Mouse (Mus musculus) thymus, postnatal 0 days (tissue): Measurements from ENCODE around the gene Slc35b1. TPM values are rescaled to one million over a fixed set of nuclear protein-coding genes. Genes with fewer than 3 reads are reported as not detected.

ENCODE experiments used
- DNase-seq: peaks from one replicate; pipeline ENCODE4 v3.0.0-alpha.2; 2015; ENCODE audit warnings: low spot score
- polyA plus RNA-seq: library from polyadenylated mRNA; unstranded; fragments of >200 nt; fragmentation: Nextera tagmentation; extraction: Ambion mirVana; gene quantifications from 2 replicates; pipeline ENCODE4 v1.2.1, GENCODE M21; 2015

The Slc35b1 gene
- polyA plus RNA-seq, 1 experiment from 2014 or later, result 93.1 TPM

DNA sequence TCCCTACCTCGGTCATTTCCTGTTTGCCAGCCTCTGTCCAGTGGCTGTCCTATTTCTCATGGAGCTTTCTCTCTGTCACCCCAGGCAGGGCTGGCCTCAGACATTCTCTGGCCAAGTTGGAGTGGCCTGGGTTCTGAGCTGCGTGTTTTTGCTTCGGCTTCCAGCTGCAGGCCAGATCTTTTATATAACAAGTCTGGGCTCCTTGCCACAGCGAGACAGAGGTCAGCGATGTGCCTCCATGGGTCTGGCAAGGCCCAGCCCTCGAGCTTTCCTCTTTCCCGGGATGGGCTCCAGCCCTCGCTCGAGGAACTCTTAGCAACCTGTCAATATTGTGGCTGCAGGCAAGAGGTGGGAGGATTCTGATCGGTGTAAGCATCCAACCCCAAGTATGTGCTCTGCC is 18.9 kb upstream of the Slc35b1 start:
- no peak for DNase-seq

DNA sequence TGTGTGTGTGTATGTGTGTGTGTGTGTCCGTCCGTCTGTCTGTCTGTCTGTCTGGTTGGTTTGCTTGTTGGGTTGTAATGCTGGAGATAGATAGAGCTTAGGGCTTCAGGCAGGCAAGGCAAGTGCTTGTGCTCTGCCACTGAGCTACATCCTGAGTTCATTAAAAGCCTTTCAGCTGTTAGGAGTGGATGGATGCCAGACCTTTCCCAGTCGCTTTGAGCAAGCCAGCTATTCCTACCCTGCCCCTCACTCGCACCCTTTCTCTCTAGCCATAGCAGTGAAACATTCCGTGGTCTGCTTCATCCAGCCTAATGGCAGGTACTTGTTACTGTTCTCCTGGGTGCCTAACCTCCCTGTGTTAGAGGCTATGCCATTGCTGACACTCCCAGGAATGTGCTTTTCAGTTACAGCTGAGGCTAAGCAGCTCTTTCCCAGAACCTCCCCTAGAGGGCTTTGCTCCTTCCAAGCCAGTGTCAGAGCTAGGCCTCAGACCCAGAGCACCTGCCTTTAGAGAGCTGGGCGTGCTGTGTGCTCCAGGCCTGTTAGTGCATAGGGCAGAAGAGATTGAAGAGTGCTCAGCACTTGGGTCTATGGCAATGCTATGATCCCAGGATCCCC is 18.1 kb upstream of the Slc35b1 start:
- DNase-seq, result peak; percentile 52

DNA sequence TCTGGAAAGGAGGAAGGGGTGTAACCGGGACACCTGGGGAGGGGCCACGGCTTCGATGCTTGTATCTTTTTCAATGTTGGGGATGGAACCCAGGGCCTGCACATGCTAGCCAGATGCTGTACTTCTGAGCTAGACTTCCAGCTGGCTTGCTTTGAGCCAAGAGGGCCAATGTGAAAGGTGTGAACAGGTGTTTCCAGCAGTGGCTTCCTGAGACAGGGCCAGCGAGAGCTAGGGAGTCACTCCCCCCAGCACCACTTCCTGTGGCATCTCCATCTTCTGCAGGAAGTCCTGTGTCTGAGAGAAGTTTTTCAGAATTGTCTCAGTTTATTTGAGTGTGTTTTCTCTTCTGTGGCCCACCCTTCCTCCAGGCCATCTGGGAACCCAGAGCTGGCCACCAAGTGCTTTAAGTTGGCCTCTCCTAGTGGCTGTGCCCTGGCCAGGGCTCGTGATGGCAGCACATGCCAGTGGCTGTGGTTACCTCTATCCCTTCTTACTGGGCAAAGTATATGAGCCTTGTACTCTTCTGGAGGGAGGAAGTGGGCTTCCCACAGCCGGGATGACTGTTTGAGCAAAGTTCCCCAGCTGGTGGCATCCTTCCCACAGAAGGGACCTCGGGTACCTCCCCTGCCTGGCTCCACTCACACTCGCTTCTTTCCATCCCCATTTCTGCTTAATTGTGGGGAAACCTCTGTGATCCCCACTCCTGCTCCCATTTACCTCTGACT is 17.3 kb upstream of the Slc35b1 start:
- peak; percentile 85 for DNase-seq

- no peak for DNase-seq
Measured at GRCm38 (mm10) chr11:95368231-95368823, 16.2 kb upstream of the Slc35b1 start.

DNA sequence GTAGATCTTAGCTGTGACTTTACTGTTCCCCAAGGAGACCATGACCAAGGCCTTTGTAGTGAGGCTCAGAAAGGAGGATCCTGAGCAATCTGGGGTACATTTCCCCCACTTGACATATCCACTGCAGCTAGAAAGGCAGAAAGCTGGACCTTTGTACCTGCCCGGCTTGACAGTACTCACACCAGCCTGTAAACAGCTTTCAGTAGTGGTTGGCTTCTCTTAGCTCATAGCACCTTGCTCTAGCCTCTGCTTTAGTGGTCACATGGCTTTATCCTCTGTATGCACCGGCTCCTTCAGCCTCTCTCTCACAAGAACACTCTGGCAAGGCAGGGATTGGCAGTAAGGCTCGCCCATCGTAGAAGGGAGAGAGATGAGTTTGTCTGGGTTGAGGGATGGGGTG is 15.6 kb upstream of the Slc35b1 start:
- DNase-seq, result no peak

DNA sequence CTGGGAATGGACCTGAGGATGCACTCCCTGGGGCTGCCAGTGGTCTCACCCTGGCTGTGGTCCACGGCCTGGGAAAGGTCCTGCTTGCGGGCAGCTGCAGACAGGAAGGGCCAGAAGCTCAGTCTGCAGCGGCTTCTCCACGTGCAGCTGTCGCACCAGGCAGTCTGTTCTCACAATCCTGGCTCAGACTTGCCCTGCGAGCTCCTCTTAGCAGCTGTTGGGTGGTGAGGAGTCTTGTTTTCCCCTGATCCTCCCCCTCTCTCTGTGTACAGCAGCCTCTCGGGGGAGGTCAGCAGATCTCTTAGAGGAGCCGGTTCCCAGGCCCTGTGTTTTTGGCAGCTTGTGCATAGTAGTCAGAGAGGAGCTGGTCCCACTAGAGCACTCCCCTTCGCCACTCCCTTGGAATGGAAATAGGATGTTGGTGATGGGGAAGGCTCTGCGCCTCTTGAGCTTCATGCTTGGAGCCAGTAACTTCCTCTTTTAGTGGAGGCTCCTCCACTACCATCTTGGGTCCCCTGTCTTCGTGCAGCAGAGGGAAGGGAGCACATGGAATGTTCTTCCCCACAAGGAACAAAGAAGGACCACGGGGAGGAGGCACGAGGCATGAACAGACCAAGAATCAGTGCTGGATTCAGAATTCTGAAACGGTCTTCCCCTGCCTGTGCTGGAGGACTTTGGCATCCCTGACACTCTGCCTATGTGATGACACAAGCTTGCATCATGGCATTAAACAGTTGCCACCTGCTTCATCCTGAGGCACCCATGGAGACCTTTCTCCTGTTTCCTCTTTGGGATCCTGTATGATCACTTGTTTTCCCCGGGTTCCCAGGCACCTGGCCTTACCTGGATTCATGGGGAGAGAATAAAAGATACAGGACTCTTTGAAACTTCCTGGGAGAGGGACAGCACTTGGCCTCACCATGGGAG is 14.3 kb upstream of the Slc35b1 start:
- peak; percentile 42 for DNase-seq

GRCm38 (mm10) chr11:95371182-95371581 is 13.3 kb upstream of the Slc35b1 start:
- DNase-seq, result no peak

GRCm38 (mm10) chr11:95378926-95379325 is 5.6 kb upstream of the Slc35b1 start:
- DNase-seq, result no peak

DNA sequence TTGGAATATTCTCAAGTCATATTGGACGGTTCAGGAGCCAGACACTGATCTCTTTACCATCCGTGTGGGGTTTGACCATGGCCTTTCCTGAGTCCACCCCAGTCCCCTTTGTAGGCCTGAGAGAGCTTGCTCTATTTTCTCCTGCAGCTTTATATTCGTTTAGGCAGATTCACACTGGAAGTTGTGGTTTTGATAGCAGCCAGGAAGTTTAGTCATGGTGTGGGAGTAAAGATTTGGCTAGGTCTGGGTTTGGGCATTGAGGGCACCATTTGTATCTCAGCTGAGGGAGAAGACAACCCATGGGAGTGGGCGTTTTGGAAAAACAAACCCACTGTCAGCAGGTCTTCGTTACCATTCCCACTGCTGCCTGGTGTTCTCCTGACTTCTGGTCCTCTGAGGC is 4.9 kb upstream of the Slc35b1 start:
- no peak for DNase-seq

DNA sequence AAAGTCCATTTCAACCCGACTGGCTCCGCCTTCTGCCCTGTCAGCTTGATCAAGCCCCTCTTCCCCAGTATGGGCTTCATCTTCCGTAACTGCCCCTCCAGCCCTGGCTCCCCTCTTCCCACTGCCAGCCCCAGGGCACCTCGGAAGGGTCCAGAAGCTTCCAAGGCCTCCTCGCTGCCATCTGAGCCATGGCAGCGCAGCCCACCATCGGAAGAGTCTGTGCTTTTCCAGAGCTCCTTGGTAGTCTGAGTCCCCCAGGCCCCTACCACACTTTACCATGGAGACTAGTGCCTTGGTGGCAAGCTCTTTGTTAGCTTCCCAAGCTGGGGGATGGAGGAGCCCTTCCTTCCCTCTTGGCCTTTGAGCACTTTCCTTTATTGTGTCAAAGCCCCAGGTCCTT is 3.8 kb upstream of the Slc35b1 start:
- no peak for DNase-seq

DNA sequence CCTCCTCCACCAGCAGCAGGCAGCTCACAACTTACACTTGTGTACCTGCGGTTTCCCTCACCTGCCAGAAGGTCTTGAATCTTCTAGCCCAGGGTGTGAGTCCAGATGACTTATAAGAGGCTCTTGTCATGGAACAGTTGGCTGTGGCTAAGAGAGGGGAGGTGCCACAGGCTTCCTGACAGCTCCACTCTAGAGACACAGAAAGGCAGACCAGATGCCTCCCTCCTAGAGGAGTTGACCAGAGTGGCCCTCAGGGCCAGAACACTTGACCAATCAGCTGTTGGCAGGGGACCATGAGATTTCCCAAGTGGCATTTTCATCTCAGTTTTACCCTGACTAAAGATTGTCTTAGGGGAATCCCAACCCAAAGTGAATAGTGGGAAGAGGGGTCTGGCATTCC is 3.3 kb upstream of the Slc35b1 start:
- no peak for DNase-seq

- no peak for DNase-seq
Measured at GRCm38 (mm10) chr11:95383331-95383986, 1.0 kb upstream of the Slc35b1 start.

GRCm38 (mm10) chr11:95384004-95384318 is 531 bp upstream of the Slc35b1 start:
- no peak for DNase-seq

GRCm38 (mm10) chr11:95384973-95385320 is 455 bp downstream of the Slc35b1 start:
- DNase-seq, result no peak

DNA sequence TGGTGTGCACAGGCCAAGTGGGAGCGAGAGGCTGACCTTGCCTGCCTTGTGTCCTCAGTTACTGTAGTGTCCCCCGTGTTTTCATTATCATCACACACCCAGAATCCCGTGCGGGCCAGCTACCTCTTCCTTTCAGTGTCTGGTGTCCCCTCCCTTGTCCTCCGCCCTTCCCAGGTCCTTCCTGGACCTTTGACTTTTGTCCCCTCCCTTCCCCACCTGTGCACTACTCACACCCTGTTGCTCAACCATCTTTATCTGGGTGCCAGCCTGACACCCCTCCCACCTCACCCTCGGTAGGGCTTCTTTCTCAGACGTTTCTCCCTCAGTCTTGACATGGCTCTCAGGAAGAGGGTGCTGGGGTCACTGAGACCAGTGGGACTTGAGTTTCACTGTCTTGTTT is 2.9 kb downstream of the Slc35b1 start:
- no peak for DNase-seq

DNA sequence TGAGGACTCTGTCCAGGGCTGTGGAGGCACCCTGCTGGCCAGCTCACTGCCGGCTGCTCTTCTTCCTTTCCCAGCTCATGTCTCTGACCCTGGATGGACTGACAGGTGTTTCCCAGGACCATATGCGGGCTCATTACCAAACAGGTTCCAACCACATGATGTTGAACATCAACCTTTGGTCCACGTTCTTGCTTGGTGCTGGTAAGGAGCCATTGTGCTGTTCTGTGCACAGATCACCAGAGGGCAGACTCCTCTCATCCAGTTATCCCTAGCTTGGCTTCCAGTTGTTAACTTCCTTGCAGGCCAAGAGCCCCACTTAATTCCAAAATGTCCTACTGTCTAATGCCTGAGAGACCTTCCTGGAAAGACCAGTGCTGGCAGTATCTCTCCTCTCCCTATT is 4.5 kb downstream of the Slc35b1 start:
- DNase-seq, result no peak

DNA sequence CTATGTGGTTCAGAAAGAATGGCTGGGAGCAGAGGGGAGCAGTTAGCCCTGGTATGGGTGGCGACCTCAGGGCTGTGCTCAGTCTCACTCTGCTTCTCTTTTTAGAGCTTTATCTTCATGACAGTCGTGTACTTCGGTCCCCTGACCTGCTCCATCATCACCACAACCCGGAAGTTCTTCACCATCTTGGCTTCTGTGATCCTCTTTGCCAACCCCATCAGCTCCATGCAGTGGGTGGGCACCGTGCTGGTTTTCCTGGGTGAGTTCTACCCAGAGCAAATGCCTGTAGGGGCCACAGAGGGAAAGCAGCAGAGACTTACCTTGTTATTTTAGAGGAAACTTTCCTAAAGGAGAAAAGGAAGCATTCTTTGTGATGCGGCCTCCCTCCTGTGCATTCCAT is 5.9 kb downstream of the Slc35b1 start:
- no peak for DNase-seq

GRCm38 (mm10) chr11:95391201-95391600 is 6.7 kb downstream of the Slc35b1 start:
- no peak for DNase-seq

GRCm38 (mm10) chr11:95391743-95392142 is 7.3 kb downstream of the Slc35b1 start:
- no peak for DNase-seq

DNA sequence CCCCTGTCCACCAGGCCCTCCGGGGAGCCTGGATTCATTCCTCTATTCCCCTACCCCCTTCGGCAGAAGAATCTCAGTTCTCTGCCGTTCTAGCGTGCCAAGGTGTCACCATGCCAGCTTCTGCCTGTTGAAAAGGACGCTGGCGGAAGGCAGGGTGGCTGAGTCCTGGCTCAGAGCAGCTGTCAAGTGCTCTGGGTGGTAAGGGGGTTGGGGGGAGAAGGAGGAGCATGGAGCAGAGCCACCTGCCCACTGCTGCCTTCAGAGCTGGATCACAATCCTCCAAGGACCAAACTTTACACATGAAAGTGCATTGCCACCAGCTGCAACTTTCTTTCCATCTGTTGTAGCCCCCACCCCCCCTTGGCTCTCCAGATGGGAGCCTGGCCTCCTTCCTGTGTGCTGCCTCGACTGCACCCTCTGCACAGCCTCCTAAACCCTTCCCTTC is 7.8 kb downstream of the Slc35b1 start:
- peak; percentile 72 for DNase-seq

- DNase-seq, result peak; percentile 21
Measured at GRCm38 (mm10) chr11:95392708-95393499, 8.4 kb downstream of the Slc35b1 start.
